Mouse (Mus musculus): ENCODE measurements around the gene Tmem126b.

The Tmem126b gene

DNA sequence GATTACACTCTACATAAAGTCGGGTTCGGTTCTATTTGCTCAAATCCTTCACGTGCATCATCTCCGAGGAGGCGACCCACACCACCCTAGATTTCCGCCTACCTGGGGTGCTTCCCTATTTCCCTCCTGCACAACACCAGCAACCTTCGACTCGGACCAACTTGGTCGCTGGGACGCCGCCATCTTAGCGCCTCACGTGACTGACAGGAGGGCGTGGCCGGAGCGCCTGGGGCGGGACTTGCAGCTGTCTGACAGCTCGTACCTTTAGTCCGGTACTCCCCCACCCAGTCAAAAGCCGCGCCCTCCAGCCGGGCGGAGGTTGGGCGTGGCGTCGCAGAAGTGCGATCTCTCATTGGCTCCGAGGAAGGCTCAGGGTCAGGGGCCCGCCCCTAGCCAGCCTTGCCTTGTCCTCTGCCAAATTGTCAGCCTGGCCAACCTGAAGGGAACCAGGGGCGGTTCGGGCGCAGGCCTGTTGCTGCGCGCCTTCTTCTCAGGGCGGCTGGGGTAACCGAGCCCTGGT, at the start of gene Tmem126b:
Gene Tmem126b (minus strand): TSS at position 209 of the 520 bp plus-strand sequence.
- peak; percentile 98 for DNase-seq (ENCODE audit: low spot score in 2 of 2)

DNA sequence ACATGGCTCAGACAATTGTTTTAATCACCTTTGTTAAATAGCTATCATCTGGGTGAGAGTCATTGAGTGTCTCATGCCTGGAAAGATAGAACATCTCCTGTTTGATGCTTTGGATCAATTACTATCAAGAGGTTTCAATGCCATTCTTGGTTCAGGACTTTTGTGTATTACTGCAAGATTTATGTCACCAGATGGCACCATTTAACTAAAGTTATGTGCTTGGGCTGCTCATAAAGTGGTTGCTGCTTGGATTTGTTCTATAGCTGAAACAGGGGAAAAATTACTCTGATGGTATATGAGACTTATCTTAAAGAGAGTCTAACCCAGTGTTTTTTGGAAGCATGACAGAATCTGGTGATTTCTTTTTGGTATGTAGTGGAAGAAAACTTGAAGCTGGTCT, 36.5 kb upstream of the Tmem126b start:
- DNase-seq (ENCODE audit: low spot score in 2 of 2): no peak

GRCm38 (mm10) chr7:90508124-90508523, 32.3 kb upstream of the Tmem126b start:
- no peak for DNase-seq (ENCODE audit: low spot score in 2 of 2)

DNA sequence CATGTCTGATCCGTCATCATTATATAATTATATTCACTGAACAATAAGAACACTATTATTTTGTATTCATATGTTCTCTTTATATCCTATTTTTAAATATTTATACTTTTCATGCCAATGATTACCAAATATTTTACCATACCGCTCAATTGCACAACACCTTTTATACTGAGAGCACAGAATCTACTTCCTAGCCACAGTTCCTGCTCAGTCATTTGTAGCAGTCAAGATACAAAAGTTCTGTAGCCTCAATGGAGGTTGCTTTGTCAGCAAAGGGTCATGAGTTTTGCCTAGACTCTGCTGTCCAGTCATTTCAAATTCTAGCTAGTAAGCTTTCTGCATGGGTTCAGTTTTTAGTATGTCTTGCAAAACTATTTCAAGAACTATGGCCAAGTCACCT, 6.8 kb upstream of the Tmem126b start:
- no peak for DNase-seq (ENCODE audit: low spot score in 2 of 2)

GRCm38 (mm10) chr7:90476313-90477245, 778 bp upstream of the Tmem126b start, which contains the start of gene Dlg2:
TSS of gene Dlg2 (plus strand) at chr7:90476672.
- DNase-seq (ENCODE audit: low spot score in 2 of 2): no peak

- no peak for DNase-seq (ENCODE audit: low spot score in 2 of 2)
Observed at GRCm38 (mm10) chr7:90473511-90473910, 2.3 kb downstream of the Tmem126b start.

- no peak for DNase-seq (ENCODE audit: low spot score in 2 of 2)
Observed at GRCm38 (mm10) chr7:90461441-90461840, 14.4 kb downstream of the Tmem126b start.

DNA sequence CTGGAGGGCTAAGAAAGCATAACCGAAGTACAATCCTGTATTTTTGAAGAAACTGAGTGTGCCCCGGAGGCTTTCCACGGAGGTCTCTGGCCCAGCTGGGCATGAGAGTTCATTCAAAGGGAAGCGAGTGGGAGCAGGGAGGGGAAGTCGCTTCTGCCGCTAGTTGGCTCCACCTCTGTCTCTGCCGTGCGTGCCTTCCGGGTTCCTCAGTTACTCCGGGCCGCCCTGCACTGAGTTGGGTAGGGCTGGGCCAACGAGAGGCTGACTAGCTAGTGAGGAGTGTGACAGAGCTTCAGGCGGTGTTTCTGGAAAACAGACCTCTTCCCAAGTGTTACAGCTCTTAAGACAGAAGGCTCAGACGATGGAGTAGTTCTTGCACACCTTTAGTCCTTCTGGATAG, 14.9 kb downstream of the Tmem126b start:
- peak; percentile 38 to 62 for DNase-seq (ENCODE audit: low spot score in 2 of 2)

DNA sequence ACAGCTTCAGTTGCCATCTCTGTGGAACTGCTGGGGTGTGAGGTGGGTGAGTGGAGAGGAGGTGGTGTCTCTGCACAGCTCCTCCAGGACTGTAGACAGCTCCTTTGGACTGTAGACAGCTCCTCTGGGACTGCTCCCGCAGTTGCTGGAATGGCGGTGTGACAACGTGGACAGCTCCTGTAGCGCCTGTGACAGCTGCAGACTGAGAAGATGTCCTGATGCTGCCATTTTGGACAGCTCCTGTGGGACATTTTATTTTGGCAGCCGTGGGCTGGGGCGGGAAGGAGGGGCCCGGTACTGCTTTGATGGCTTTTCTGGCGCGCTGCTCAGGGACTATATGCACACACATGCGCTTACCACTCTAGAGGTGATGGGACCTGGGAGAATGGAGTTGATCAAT, 15.5 kb downstream of the Tmem126b start:
- no peak for DNase-seq (ENCODE audit: low spot score in 2 of 2)

GRCm38 (mm10) chr7:90457517-90457916, 18.3 kb downstream of the Tmem126b start:
- no peak for DNase-seq (ENCODE audit: low spot score in 2 of 2)

DNA sequence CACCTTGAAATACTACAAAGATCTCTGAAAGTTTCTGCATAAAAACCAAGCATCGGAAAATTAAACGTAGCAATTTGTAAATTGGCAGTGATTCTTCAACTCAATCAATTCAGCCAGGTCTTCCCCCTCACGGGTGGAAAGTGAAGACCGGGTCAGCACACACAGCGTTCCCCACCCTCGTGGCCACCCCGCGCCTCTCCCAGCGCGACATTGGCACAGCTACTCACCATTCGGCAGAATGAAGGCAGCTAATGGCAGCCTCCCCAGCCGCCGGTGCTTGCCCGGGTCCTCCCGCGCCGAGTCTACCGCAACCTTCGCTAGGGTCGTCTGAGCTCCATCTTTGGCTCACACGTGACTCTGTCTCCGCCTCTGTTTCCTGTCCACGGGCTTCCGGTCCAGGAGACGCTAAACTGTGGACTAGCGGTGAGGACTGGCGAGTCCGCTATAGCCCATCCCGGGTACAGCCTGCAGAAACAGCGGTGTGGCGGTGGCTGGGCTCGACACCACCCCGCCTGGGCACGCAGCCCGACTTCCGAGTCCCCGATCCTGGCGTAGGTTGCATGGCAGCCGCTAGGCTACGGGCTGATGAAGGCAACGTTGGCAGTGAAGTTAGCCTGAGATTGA, 18.8 kb downstream of the Tmem126b start, which contains the start of gene Tmem126a:
Gene Tmem126a (minus strand): TSS at position 385 of the 624 bp plus-strand sequence.
- DNase-seq (ENCODE audit: low spot score in 2 of 2): peak; percentile 53 to 54

DNA sequence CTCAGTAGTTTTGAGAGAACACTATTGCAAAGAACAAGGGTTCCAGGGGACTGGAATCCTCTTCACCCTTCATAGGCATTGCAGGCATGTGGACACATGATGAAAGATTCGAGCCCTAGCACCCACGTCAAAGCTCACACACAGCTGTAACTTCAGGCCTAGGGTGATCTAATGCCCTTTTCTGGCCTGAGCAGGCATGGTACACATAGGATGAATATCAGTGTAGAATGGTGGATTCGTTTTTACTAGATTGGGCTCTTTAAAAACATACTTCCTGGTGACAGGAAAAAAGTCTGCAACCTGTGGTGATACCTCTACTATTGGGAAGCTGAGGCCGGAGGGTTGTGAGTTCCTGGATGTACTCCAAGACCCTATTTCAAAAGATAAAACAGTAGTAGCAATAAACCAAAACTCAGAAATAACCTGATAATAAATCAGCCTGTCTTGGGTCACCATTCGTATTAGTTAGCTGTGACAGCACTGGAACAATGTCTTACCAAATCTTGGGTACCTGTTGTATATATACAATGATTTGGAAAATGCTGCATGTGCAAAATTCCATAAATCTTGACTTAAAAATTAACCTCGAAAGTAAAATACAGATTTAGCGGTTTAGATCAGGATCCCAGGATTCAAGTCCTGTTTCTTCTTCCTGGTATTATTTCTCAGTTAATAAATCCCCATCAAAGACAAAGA, 19.5 kb downstream of the Tmem126b start:
- no peak for DNase-seq (ENCODE audit: low spot score in 2 of 2)

GRCm38 (mm10) chr7:90444206-90444605, 31.6 kb downstream of the Tmem126b start:
- no peak for DNase-seq (ENCODE audit: low spot score in 2 of 2)

DNA sequence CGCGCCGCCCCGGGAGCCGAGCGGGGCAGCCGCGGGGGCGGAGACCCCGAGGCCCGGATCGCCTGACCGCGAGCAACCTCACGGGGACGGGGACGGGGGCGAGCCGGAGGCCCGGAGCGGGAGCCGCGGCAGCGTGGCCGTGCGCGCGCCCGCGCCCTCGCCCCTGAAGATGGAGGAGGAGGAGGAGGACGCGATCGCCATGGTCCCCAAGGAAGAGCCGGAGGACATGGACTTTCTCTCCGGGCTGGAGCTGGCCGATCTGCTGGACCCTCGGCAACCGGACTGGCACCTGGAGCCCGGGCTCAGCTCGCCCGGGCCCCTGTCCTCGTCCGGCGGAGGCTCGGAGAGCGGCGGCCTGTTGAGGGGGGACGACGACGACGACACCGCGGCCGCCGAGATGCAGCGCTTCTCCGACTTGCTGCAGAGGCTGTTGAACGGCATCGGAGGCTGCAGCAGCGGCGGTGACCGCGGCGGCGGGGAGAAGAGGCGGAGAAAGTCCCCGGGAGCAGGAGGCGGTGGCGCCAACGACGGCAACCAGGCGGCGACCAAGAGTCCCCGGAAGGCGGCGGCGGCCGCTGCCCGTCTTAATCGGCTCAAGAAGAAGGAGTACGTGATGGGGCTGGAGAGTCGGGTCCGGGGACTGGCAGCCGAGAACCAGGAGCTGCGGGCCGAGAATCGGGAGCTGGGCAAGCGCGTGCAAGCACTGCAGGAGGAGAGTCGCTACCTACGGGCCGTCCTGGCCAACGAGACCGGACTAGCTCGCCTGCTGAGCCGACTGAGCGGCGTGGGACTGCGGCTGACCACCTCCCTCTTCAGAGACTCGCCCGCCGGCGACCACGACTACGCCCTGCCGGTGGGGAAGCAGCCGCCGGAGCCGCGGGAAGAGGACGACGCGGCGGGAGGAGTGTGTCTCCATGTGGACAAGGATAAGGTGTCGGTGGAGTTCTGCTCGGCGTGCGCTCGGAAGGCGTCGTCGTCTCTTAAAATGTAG, 32.4 kb downstream of the Tmem126b start:
- peak; percentile 56 to 61 for DNase-seq (ENCODE audit: low spot score in 2 of 2)

- DNase-seq (ENCODE audit: low spot score in 2 of 2): peak; percentile 94 to 96
Observed at GRCm38 (mm10) chr7:90442518-90443080, 33.2 kb downstream of the Tmem126b start, which contains the start of gene Crebzf. TSS of gene Crebzf (plus strand) at chr7:90442729.

- DNase-seq (ENCODE audit: low spot score in 2 of 2): no peak
Observed at GRCm38 (mm10) chr7:90442070-90442469, 33.7 kb downstream of the Tmem126b start.

DNA sequence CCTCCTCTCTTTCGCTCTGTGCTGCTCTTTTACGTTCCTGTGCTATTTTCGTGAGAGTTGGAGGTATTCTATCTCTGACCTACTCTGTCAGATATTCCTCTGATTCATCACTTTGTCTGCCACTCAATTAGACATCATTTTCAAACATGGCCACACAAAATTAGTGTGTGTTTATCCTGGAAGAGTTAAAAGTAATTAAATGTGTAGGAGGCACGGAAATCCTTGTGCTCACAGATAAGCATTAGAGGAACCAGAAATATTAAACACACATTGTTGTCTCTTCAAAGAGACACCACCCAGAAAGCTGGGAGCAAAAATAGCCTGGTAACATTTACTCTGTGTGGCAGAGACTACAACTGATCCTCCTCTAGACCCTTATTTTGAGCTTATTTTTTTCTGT, 35.8 kb downstream of the Tmem126b start:
- DNase-seq (ENCODE audit: low spot score in 2 of 2): no peak

- DNase-seq (ENCODE audit: low spot score in 2 of 2): no peak
Observed at GRCm38 (mm10) chr7:90432221-90432620, 43.6 kb downstream of the Tmem126b start.

DNA sequence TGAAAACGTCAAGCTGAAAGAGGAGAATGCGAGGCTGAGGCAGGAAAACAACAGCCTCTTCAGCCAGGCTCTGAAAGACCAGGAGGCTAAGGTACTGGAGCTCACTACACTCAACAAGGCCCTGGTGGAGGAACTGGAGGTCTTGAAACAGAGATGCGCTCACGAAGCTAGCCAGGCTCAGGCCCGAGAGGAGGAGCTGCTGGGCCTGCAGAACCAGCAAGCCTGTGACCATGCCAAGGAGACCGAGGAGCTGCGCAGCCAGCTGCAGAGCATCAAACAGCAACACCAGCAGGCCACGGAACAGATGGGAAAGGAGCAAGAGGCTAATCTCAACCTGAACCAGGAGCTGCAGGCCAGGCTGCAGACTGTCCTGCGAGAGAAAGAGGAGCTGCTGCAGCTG, 48.8 kb downstream of the Tmem126b start:
- DNase-seq (ENCODE audit: low spot score in 2 of 2): no peak

All from thymus, postnatal 10 days (tissue).